Mouse (Mus musculus) heart, postnatal 0 days (tissue): ENCODE data around the gene Tmem147. TPM values are rescaled to one million over a fixed set of nuclear protein-coding genes. Genes with fewer than 3 reads are reported as not detected.

Experiments used
- ATAC-seq: fragments of 200-750 bp; cut with Nextera tagmentation; 2 replicates; pipeline ENCODE4 v1.8.0; 2017; ENCODE audit warnings: low read depth, moderate number of reproducible peaks, moderate library complexity; ENCODE audit not compliant: insufficient read depth
- DNase-seq: peaks from one replicate; pipeline ENCODE4 v3.0.0-alpha.2; 2016; ENCODE audit warnings: low spot score
- H3K27ac ChIP-seq: fragments of 300-500 bp; sonication (generic); 2 replicates; pipeline ENCODE4 v1.5.1; 2014; ENCODE audit warnings: low read depth, mild to moderate bottlenecking
- H3K27me3 ChIP-seq: fragments of 300-500 bp; sonication (generic); 2 replicates; pipeline ENCODE4 v1.6.1; 2014; ENCODE audit warnings: low read length, mixed read lengths; ENCODE audit not compliant: control insufficient read depth, insufficient read depth
- H3K36me3 ChIP-seq: fragments of 300-500 bp; sonication (generic); replicated peaks from 2 replicates; pipeline ENCODE4 v1.6.1; 2014; ENCODE audit warnings: low read length, mixed read lengths; ENCODE audit not compliant: control insufficient read depth, insufficient read depth
- H3K4me1 ChIP-seq: fragments of 300-500 bp; sonication (generic); 2 replicates; pipeline ENCODE4 v1.6.1; 2014; ENCODE audit warnings: antibody characterized with exemption; ENCODE audit not compliant: control insufficient read depth, insufficient read depth
- H3K4me2 ChIP-seq: fragments of 300-500 bp; sonication (generic); 2 replicates; pipeline ENCODE4 v1.6.1; 2014; ENCODE audit warnings: low read depth, mild to moderate bottlenecking, low read length, moderate library complexity
- H3K4me3 ChIP-seq: fragments of 300-500 bp; sonication (generic); 2 replicates; pipeline ENCODE4 v1.5.1; 2014; ENCODE audit warnings: low read depth, low read length
- H3K9ac ChIP-seq: fragments of 300-500 bp; sonication (generic); replicated peaks from 2 replicates; pipeline ENCODE4 v1.6.1; 2014; ENCODE audit warnings: low read depth, low read length, mixed read lengths
- H3K9me3 ChIP-seq: fragments of 300-500 bp; sonication (generic); replicated peaks from 2 replicates; pipeline ENCODE4 v1.6.1; 2016; ENCODE audit warnings: low read length; ENCODE audit not compliant: control insufficient read depth
- CTCF ChIP-seq: IDR thresholded peaks from 2 replicates; pipeline ENCODE4 v1.5.1; 2016; ENCODE audit warnings: antibody characterized with exemption, control low read depth, low read depth
- EP300 ChIP-seq: IDR thresholded peaks from 2 replicates; pipeline ENCODE4 v1.6.1; 2016; ENCODE audit warnings: antibody characterized with exemption, low read depth
- WGBS: fragments of 180-500 bp; shearing (Covaris S2); extraction: QIAGEN DNeasy Blood & Tissue Kit; methylation state at CpG from one replicate; pipeline ENCODE4 v1.1.7; 2014; 5-methylcytosine and 5-hydroxymethylcytosine counted together
- polyA plus RNA-seq: library from polyadenylated mRNA; unstranded; fragments of >200 nt; fragmentation: Nextera tagmentation; extraction: Ambion mirVana; gene quantifications from 2 replicates; pipeline ENCODE4 v1.2.1, GENCODE M21; 2015
- total RNA-seq: library from RNA; depleted of rRNA; stranded (reverse); fragments of >200 nt; gene quantifications from 2 replicates; pipeline ENCODE4 v1.2.3, GENCODE M21; 2014; ENCODE audit warnings: low replicate concordance

Tmem147 gene
- total and polyA plus RNA-seq, 2 experiments from 2014 or later: 228 to 283 TPM

- H3K27me3 ChIP-seq: no peaks in the 10 kb centered on the region
- peak; percentile 92 for ATAC-seq
- H3K4me1 ChIP-seq: 0 out of 2 replicates have a peak, but pooled peaks cover 10% of the 10 kb centered on the region
- no peak overlapping the region for H3K4me3 ChIP-seq
- no peak overlapping the region for H3K4me2 ChIP-seq
- 29% methylated on average over 8 of the region's 8 CpGs for whole genome bisulfite sequencing
- H3K9me3 ChIP-seq: no peaks in the 10 kb centered on the region
- peak overlapping the region; percentile 74 for H3K27ac ChIP-seq
- no peaks in the 10 kb centered on the region for H3K36me3 ChIP-seq
- TF ChIP-seq EP300: no peak; the same call in 1 of the 2 replicates
- TF ChIP-seq CTCF: no peak
- DNase-seq: peak; percentile 70
- no peak overlapping the region for H3K9ac ChIP-seq
Measured at GRCm38 (mm10) chr7:30706214-30706882, 23.0 kb downstream of the Tmem147 start.

- DNase-seq (peak; percentile 61), ATAC-seq (peak; percentile 58)
- no peak for TF ChIP-seq EP300
- TF ChIP-seq CTCF: no peak
- H3K4me1 ChIP-seq: 0 out of 2 replicates have a peak, but pooled peaks cover 3% of the 10 kb centered on the region
- 48% methylated on average over 9 of the region's 9 CpGs for WGBS
- no peaks in the 10 kb centered on the region for H3K27me3 ChIP-seq
- no peaks in the 10 kb centered on the region for H3K9me3 ChIP-seq
- 0 out of 2 replicates have a peak within 1 kb of the TSS, but pooled peaks have one; percentile 6 for H3K27ac ChIP-seq
- H3K9ac ChIP-seq: no peak within 1 kb of the TSS
- no peak within 1 kb of the TSS for H3K4me2 ChIP-seq
- no peak within 1 kb of the TSS for H3K4me3 ChIP-seq
- no peaks in the 10 kb centered on the region for H3K36me3 ChIP-seq
Measured at GRCm38 (mm10) chr7:30698589-30698988, 30.8 kb downstream of the Tmem147 start, which contains the start of gene 2200002J24Rik. Gene 2200002J24Rik (plus strand): TSS chr7:30698926.

GRCm38 (mm10) chr7:30698101-30698500 lies 31.2 kb downstream of the Tmem147 start:
- Histone ChIP-seq H3K4me1 (0 out of 2 replicates have a peak, but pooled peaks cover 3% of the 10 kb centered on the region), H3K9ac (no peak overlapping the region), H3K27ac (0 out of 2 replicates have a peak overlapping the region, but pooled peaks have one; percentile 6), H3K36me3 (no peaks in the 10 kb centered on the region), H3K4me2 (no peak overlapping the region), H3K27me3 (no peaks in the 10 kb centered on the region), H3K9me3 (no peaks in the 10 kb centered on the region), H3K4me3 (no peak overlapping the region)
- DNase-seq (peak; percentile 30), ATAC-seq (no peak)
- TF ChIP-seq EP300 (no peak), CTCF (no peak)
- 48% methylated on average over 5 of the region's 5 CpGs for WGBS

- Histone ChIP-seq H3K27ac (no peak overlapping the region), H3K4me1 (no peaks in the 10 kb centered on the region), H3K27me3 (no peaks in the 10 kb centered on the region), H3K9ac (no peak overlapping the region), H3K36me3 (no peaks in the 10 kb centered on the region), H3K4me2 (no peak overlapping the region), H3K4me3 (no peak overlapping the region), H3K9me3 (no peaks in the 10 kb centered on the region)
- TF ChIP-seq EP300: no peak
- TF ChIP-seq CTCF: no peak
- DNase-seq (no peak), ATAC-seq (no peak)
- 76% methylated on average over 6 of the region's 6 CpGs for WGBS
Measured at GRCm38 (mm10) chr7:30688325-30688724, 41.0 kb downstream of the Tmem147 start.

DNA sequence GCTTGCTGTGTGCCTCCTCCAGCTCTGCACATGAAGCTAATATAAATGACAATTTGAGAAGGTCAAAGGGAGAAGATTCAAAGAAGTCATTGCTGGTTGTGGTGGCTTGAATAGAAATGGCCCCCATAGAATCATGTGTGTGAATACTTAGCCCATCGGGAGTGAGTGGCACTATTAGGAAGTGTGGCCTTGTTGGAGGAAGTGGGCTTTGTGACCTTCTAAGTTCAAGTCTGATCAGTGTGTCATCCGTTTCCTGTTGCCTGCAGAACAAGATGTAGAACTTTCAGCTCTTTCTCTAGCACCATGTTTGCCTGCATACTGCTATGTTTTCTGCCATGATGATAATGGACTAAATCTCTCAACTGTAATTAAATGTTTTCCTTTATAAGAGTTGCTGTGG lies 45.9 kb downstream of the Tmem147 start:
- H3K4me1 ChIP-seq: no peaks in the 10 kb centered on the region
- 69% methylated on average over 2 of the region's 2 CpGs for WGBS
- ATAC-seq: no peak
- H3K4me2 ChIP-seq: no peak overlapping the region
- H3K36me3 ChIP-seq: no peaks in the 10 kb centered on the region
- no peaks in the 10 kb centered on the region for H3K9me3 ChIP-seq
- H3K27me3 ChIP-seq: no peaks in the 10 kb centered on the region
- H3K4me3 ChIP-seq: no peak overlapping the region
- H3K27ac ChIP-seq: no peak overlapping the region
- no peak for DNase-seq
- no peak for TF ChIP-seq EP300
- TF ChIP-seq CTCF: no peak
- no peak overlapping the region for H3K9ac ChIP-seq
